Mouse (Mus musculus): ENCODE results near the gene Dolpp1. TPM values are rescaled to one million over a fixed set of nuclear protein-coding genes. Genes with fewer than 3 reads are reported as not detected.
A peak's percentile ranks its signal among the peaks of the same experiment; 100 is the strongest.

Gene Dolpp1
- polyA plus RNA-seq, 1 experiment from 2014 or later, result 39.0 TPM

- H3K27me3 ChIP-seq (ENCODE audit: control insufficient read depth, insufficient read depth, low read length), result no peaks in the 10 kb centered on the region
- 25% methylated on average over 3 of the region's 3 CpGs for WGBS
- peaks cover 18% of the 10 kb centered on the region for H3K36me3 ChIP-seq (ENCODE audit: control insufficient read depth, insufficient read depth, low read length)
- peak overlapping the region; percentile 100 for H3K27ac ChIP-seq (ENCODE audit: low read length)
- peak overlapping the region; percentile 75 for H3K9ac ChIP-seq (ENCODE audit: low read length)
- peaks cover 64% of the 10 kb centered on the region for H3K4me1 ChIP-seq (ENCODE audit: control insufficient read depth, insufficient read depth, low read length)
- H3K4me3 ChIP-seq (replicated peaks; ENCODE audit: low read length), result no peak overlapping the region
- ATAC-seq (ENCODE audit: insufficient read depth, low FRiP score), result no peak
- H3K9me3 ChIP-seq (replicated peaks; ENCODE audit: control insufficient read depth, low read length), result no peaks in the 10 kb centered on the region
- no peak overlapping the region for H3K4me2 ChIP-seq (ENCODE audit: low read depth, low read length)
Observed at GRCm38 (mm10) chr2:30440211-30440700, 48.2 kb downstream of the Dolpp1 start.

DNA sequence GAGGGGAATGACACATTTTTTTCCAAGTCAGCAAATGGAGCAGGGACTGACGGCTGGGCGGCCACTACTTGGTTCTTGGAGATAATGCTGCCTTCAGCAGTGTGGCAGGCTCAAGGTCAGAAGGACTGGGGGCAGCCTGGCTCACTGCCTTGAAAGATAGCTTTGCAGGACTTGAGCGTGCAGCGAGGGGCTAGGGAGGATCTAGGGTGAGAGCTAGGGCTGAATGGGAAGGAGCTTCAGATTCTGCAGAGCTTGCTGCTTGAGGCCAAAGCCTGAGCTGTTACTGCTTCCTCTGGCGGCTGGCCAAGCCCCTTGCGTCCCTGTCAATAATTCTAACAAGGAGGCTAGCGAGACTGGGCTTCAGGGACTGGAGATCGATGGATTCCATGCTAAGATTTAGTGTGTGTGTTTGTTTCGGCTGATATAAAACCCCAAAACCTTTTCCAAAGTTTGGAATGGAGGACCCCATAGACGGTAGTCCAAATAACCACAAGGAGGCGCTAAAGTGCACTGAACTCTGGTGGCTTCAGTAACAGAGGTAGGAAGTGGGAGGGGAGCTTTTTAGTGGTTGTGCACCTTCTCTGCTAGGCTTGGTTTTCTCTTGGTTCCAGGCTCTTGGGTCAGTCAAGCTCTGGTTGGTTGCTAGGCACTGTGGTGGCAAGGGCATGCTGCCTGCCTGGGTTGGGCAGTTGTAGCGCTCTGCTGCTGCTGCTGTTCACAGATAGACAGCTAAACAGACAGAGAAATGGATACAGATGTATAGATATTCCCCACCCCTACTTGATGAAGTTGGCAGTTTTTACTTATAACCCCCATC, 48.9 kb downstream of the Dolpp1 start:
- peak; percentile 53 for ATAC-seq (ENCODE audit: insufficient read depth, low FRiP score)

GRCm38 (mm10) chr2:30441518-30442497, 49.8 kb downstream of the Dolpp1 start:
- no peaks in the 10 kb centered on the region for H3K27me3 ChIP-seq (ENCODE audit: control insufficient read depth, insufficient read depth, low read length)
- peaks cover 67% of the 10 kb centered on the region for H3K4me1 ChIP-seq (ENCODE audit: control insufficient read depth, insufficient read depth, low read length)
- H3K27ac ChIP-seq (ENCODE audit: low read length), result peak overlapping the region; percentile 100
- 5% methylated on average over 15 of the region's 15 CpGs for WGBS
- H3K9me3 ChIP-seq (replicated peaks; ENCODE audit: control insufficient read depth, low read length), result no peaks in the 10 kb centered on the region
- peak; percentile 81 for ATAC-seq (ENCODE audit: insufficient read depth, low FRiP score)
- peak overlapping the region; percentile 69 for H3K4me2 ChIP-seq (ENCODE audit: low read depth, low read length)
- H3K4me3 ChIP-seq (replicated peaks; ENCODE audit: low read length), result peak overlapping the region; percentile 36
- H3K36me3 ChIP-seq (ENCODE audit: control insufficient read depth, insufficient read depth, low read length), result peaks cover 18% of the 10 kb centered on the region
- H3K9ac ChIP-seq (ENCODE audit: low read length), result peak overlapping the region; percentile 75

More for the DNA sequence above, 48.9 kb downstream of the Dolpp1 start:
- no peaks in the 10 kb centered on the region for H3K9me3 ChIP-seq (replicated peaks; ENCODE audit: control insufficient read depth, low read length)
- peak overlapping the region; percentile 75 for H3K9ac ChIP-seq (ENCODE audit: low read length)
- peak overlapping the region; percentile 100 for H3K27ac ChIP-seq (ENCODE audit: low read length)
- peak overlapping the region; percentile 36 for H3K4me3 ChIP-seq (replicated peaks; ENCODE audit: low read length)
- peaks cover 69% of the 10 kb centered on the region for H3K4me1 ChIP-seq (ENCODE audit: control insufficient read depth, insufficient read depth, low read length)
- peaks cover 18% of the 10 kb centered on the region for H3K36me3 ChIP-seq (ENCODE audit: control insufficient read depth, insufficient read depth, low read length)
- peak overlapping the region; percentile 69 for H3K4me2 ChIP-seq (ENCODE audit: low read depth, low read length)
- H3K27me3 ChIP-seq (ENCODE audit: control insufficient read depth, insufficient read depth, low read length), result no peaks in the 10 kb centered on the region
- WGBS, result 10% methylated on average over 12 of the region's 12 CpGs

DNA sequence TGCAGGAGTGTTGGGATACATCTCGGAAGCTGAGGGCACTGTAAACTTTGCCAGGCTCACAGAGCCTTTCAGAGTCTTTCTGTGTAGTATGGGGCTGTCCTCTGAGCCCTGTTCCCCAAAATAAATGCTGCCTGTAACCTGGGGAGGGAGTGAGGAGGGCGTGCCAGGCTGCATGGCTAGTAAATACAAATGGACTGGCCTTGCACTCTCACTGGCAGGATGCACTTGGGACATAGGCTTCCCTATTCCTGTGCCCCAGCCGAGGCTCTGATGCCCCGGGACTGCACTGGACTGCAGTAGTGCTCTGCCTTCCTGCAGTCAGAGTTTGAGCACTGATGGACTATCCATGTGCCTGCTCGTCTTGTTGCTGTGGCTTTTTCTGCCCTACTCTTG, 50.4 kb downstream of the Dolpp1 start:
- Histone ChIP-seq H3K4me1 (ENCODE audit: control insufficient read depth, insufficient read depth, low read length) (peaks cover 64% of the 10 kb centered on the region), H3K4me3 (replicated peaks; ENCODE audit: low read length) (peak overlapping the region; percentile 36), H3K9me3 (replicated peaks; ENCODE audit: control insufficient read depth, low read length) (no peaks in the 10 kb centered on the region), H3K36me3 (ENCODE audit: control insufficient read depth, insufficient read depth, low read length) (peaks cover 14% of the 10 kb centered on the region), H3K27me3 (ENCODE audit: control insufficient read depth, insufficient read depth, low read length) (no peaks in the 10 kb centered on the region), H3K9ac (ENCODE audit: low read length) (peak overlapping the region; percentile 75), H3K4me2 (ENCODE audit: low read depth, low read length) (peak overlapping the region; percentile 69), H3K27ac (ENCODE audit: low read length) (peak overlapping the region; percentile 100)
- 27% methylated on average over 5 of the region's 5 CpGs for WGBS
- no peak for ATAC-seq (ENCODE audit: insufficient read depth, low FRiP score)

DNA sequence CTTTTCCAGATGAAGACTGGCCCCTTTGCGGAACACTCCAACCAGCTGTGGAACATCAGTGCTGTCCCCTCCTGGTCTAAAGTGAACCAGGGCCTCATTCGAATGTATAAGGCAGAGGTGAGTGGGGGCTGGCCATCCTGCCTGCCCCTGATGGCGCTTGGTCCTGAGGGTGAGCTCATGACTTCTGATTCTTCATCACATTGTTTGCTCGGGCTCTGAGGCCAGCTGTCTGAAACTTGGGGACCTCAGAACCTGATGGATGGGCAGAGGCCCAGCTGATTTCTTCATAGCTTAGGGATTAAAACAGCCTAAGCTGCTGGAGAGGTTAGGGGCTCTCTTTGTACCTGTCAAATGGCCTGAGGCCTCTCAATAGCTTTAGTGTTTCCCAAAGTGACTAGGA, 51.2 kb downstream of the Dolpp1 start:
- H3K9ac ChIP-seq (ENCODE audit: low read length), result peak overlapping the region; percentile 75; the same call in 1 of the 2 replicates
- WGBS, result 25% methylated on average over 4 of the region's 4 CpGs
- ATAC-seq (ENCODE audit: insufficient read depth, low FRiP score), result no peak
- H3K27ac ChIP-seq (ENCODE audit: low read length), result peak overlapping the region; percentile 100
- peak overlapping the region; percentile 69 for H3K4me2 ChIP-seq (ENCODE audit: low read depth, low read length)
- H3K27me3 ChIP-seq (ENCODE audit: control insufficient read depth, insufficient read depth, low read length), result no peaks in the 10 kb centered on the region
- H3K9me3 ChIP-seq (replicated peaks; ENCODE audit: control insufficient read depth, low read length), result no peaks in the 10 kb centered on the region
- peaks cover 63% of the 10 kb centered on the region for H3K4me1 ChIP-seq (ENCODE audit: control insufficient read depth, insufficient read depth, low read length)
- H3K4me3 ChIP-seq (replicated peaks; ENCODE audit: low read length), result peak overlapping the region; percentile 14; the same call in 1 of the 2 replicates
- peaks cover 8% of the 10 kb centered on the region for H3K36me3 ChIP-seq (ENCODE audit: control insufficient read depth, insufficient read depth, low read length)

- H3K4me2 ChIP-seq (ENCODE audit: low read depth, low read length), result 0 out of 2 replicates have a peak overlapping the region, but pooled peaks have one; percentile 69
- peak overlapping the region; percentile 100 for H3K27ac ChIP-seq (ENCODE audit: low read length)
- H3K36me3 ChIP-seq (ENCODE audit: control insufficient read depth, insufficient read depth, low read length), result peaks cover 10% of the 10 kb centered on the region; the same call in 1 of the 2 replicates
- H3K27me3 ChIP-seq (ENCODE audit: control insufficient read depth, insufficient read depth, low read length), result no peaks in the 10 kb centered on the region
- no peak for ATAC-seq (ENCODE audit: insufficient read depth, low FRiP score)
- H3K9me3 ChIP-seq (replicated peaks; ENCODE audit: control insufficient read depth, low read length), result no peaks in the 10 kb centered on the region
- 41% methylated on average over 5 of the region's 5 CpGs for WGBS
- peak overlapping the region; percentile 75; the same call in 1 of the 2 replicates for H3K9ac ChIP-seq (ENCODE audit: low read length)
- H3K4me3 ChIP-seq (replicated peaks; ENCODE audit: low read length), result no peak overlapping the region
- peaks cover 63% of the 10 kb centered on the region for H3K4me1 ChIP-seq (ENCODE audit: control insufficient read depth, insufficient read depth, low read length)
Observed at GRCm38 (mm10) chr2:30444006-30444405, 52.0 kb downstream of the Dolpp1 start.

GRCm38 (mm10) chr2:30444450-30444849, 52.4 kb downstream of the Dolpp1 start:
- H3K9ac ChIP-seq (ENCODE audit: low read length), result peak overlapping the region; percentile 75; the same call in 1 of the 2 replicates
- H3K9me3 ChIP-seq (replicated peaks; ENCODE audit: control insufficient read depth, low read length), result no peaks in the 10 kb centered on the region
- H3K27me3 ChIP-seq (ENCODE audit: control insufficient read depth, insufficient read depth, low read length), result no peaks in the 10 kb centered on the region
- H3K4me2 ChIP-seq (ENCODE audit: low read depth, low read length), result no peak overlapping the region
- ATAC-seq (ENCODE audit: insufficient read depth, low FRiP score), result no peak
- peak overlapping the region; percentile 100 for H3K27ac ChIP-seq (ENCODE audit: low read length)
- H3K4me1 ChIP-seq (ENCODE audit: control insufficient read depth, insufficient read depth, low read length), result peaks cover 62% of the 10 kb centered on the region
- H3K36me3 ChIP-seq (ENCODE audit: control insufficient read depth, insufficient read depth, low read length), result peaks cover 8% of the 10 kb centered on the region
- no peak overlapping the region for H3K4me3 ChIP-seq (replicated peaks; ENCODE audit: low read length)

DNA sequence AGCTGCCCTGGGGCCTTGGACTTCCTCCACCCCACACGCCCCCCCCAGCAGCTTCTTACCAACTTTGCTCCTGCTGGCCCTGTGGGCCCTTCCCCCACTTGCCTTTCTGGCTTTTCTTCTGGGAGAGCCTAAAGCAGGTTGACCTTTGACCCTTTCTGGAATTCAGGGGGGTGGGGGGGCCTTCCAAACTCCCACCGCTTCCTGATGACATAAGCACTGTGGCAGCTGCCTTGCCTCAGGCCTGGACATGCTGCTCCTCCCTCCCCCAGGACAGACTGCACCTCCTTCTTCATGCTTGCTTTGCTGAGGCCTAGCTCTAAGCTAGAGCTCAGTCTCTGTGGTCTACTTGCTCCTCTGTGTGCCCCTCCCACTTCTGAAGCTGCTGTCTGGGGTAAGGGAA, 53.3 kb downstream of the Dolpp1 start:
- peak overlapping the region; percentile 28; the same call in 1 of the 2 replicates for H3K4me2 ChIP-seq (ENCODE audit: low read depth, low read length)
- peaks cover 14% of the 10 kb centered on the region for H3K36me3 ChIP-seq (ENCODE audit: control insufficient read depth, insufficient read depth, low read length)
- peak overlapping the region; percentile 90 for H3K27ac ChIP-seq (ENCODE audit: low read length)
- H3K9ac ChIP-seq (ENCODE audit: low read length), result peak overlapping the region; percentile 67
- H3K4me3 ChIP-seq (replicated peaks; ENCODE audit: low read length), result no peak overlapping the region
- H3K4me1 ChIP-seq (ENCODE audit: control insufficient read depth, insufficient read depth, low read length), result peaks cover 53% of the 10 kb centered on the region
- ATAC-seq (ENCODE audit: insufficient read depth, low FRiP score), result 0 out of 2 replicates have a peak, but pooled peaks have one; percentile 36
- WGBS, result 23% methylated on average over 2 of the region's 2 CpGs
- H3K9me3 ChIP-seq (replicated peaks; ENCODE audit: control insufficient read depth, low read length), result peaks cover 4% of the 10 kb centered on the region; the same call in 1 of the 2 replicates
- no peaks in the 10 kb centered on the region for H3K27me3 ChIP-seq (ENCODE audit: control insufficient read depth, insufficient read depth, low read length)

Measured in stomach, embryonic 16.5 days (tissue).